9 mouse cellular contexts compared by ENCODE assay signal in the genomic region with DNA sequence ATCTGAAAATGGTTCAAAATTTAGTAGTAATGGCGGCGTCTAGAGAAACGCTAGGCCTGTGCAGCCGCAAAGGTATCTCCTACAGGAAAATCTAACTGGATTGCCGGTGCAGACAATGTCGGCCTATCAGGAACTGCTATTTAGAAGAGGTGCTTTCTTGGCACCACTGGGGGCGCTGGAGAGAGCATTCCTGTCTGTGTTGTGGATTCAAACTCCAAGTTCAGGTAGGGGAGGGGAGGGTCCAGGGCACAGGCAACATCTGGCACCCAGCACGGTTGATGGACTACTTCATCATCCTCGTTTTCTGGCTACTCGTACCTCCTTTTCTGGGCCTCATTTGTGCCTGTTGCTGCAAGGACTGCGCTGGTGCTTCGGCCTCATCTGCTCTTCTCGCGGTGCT. TPM values are rescaled to one million over a fixed set of nuclear protein-coding genes. Genes with fewer than 3 reads are reported as not detected.
A peak's percentile ranks its signal among the peaks of the same experiment; 100 is the strongest.
DNase-seq lines count a peak whose midpoint lies in the region; ATAC-seq and TF ChIP-seq lines count a peak whose summit lies in the region.
"Had no signal": no experiment of that assay in that cellular context is flagged by ENCODE, and none has a peak within 500 bp of the region (broad histone marks: within the 10 kb centered on the region; RNA-seq: fewer than 3 reads in every experiment).

No protein-coding gene starts in this region.

- peak; percentile 47 for TF ChIP-seq CTCF in left cerebral cortex, adult 2 months (IDR thresholded peaks at IDR 0.05)
- peak; percentile 30; the same call in 1 of the 2 replicates for TF ChIP-seq CTCF in lung, embryonic 14.5 days (IDR thresholded peaks at IDR 0.05; ENCODE audit: low read depth)

- H3K36me3 ChIP-seq in lung, embryonic 14.5 days (ENCODE audit: insufficient read depth), result no peaks in the 10 kb centered on the region
- no peaks in the 10 kb centered on the region for H3K36me3 ChIP-seq in forebrain, embryonic 15.5 days

- ATAC-seq in lung, embryonic 14.5 days (ENCODE audit: insufficient read depth), result no peak
- ATAC-seq in forebrain, embryonic 15.5 days (replicated peaks), result no peak

- no peak overlapping the region for H3K27ac ChIP-seq in left cerebral cortex, adult 2 months
- no peak overlapping the region for H3K27ac ChIP-seq in lung, embryonic 14.5 days (ENCODE audit: low read depth)
- no peak overlapping the region for H3K27ac ChIP-seq in forebrain, embryonic 15.5 days (replicated peaks)

- no peaks in the 10 kb centered on the region for H3K27me3 ChIP-seq in lung, embryonic 14.5 days (ENCODE audit: insufficient read depth, low read length)
- H3K27me3 ChIP-seq in forebrain, embryonic 15.5 days, result no peaks in the 10 kb centered on the region

- no peaks in the 10 kb centered on the region for H3K4me1 ChIP-seq in lung, embryonic 14.5 days (ENCODE audit: insufficient read depth)
- no peaks in the 10 kb centered on the region for H3K4me1 ChIP-seq in forebrain, embryonic 15.5 days

- H3K9me3 ChIP-seq in lung, embryonic 14.5 days (ENCODE audit: low read depth, low read length), result no peaks in the 10 kb centered on the region
- no peaks in the 10 kb centered on the region for H3K9me3 ChIP-seq in forebrain, embryonic 15.5 days

- peak; percentile 54 for DNase-seq in adrenal gland, postnatal 14 days
- DNase-seq in adrenal gland, adult (ENCODE audit: inconsistent age in 2 of 2, low spot score in 1 of 2), result no peak
- DNase-seq in left cerebral cortex, adult 2 months (ENCODE audit: extremely low spot score in 1 of 2, low spot score in 2 of 2), result no peak
- no peak for DNase-seq in left cerebral cortex, adult 9 months (ENCODE audit: low spot score in 2 of 2)
- DNase-seq in c-Kit-positive CD71-positive TER-119-positive erythroid progenitor cells, embryonic 14.5 days (ENCODE audit: low spot score), result peak; percentile 18
- DNase-seq in lung, embryonic 14.5 days, result peak; percentile 14
- no peak for DNase-seq in layer of hippocampus, postnatal 36 days

- H3K4me3 ChIP-seq in left cerebral cortex, adult 2 months, result no peak overlapping the region
- no peak overlapping the region for H3K4me3 ChIP-seq in lung, embryonic 14.5 days (ENCODE audit: low read depth, low read length)
- H3K4me3 ChIP-seq in forebrain, embryonic 15.5 days, result no peak overlapping the region
- H3K4me3 ChIP-seq: myocyte had no signal

- H3K9ac ChIP-seq in lung, embryonic 14.5 days, result no peak overlapping the region
- no peak overlapping the region for H3K9ac ChIP-seq in forebrain, embryonic 15.5 days (replicated peaks)

- intact Hi-C loops in left cerebral cortex, adult 2 months (cut with DNase I), result no loop called here

- no peak overlapping the region for H3K4me2 ChIP-seq in lung, embryonic 14.5 days
- no peak overlapping the region for H3K4me2 ChIP-seq in forebrain, embryonic 15.5 days (replicated peaks)

- 82% methylated on average over 14 of the region's 14 CpGs for WGBS in lung, embryonic 14.5 days
- WGBS in forebrain, embryonic 15.5 days, result 89% methylated on average over 14 of the region's 14 CpGs

RNA-seq across cellular contexts. Expression of a gene that starts 44.1 kb away (rescaled TPM):
- total RNA-seq in adrenal gland, postnatal 14 days (2021), result 65.3 and 76.6 TPM in 2 replicates
- total RNA-seq in left cerebral cortex, adult 2 months (2021), result 10 to 100 TPM in 1 of 2 experiments, 1 to 10 TPM in 1; 9.0 to 11.6 TPM
- 84.9 and 87.7 TPM in 2 replicates for polyA plus RNA-seq in lung, embryonic 14.5 days (2014; fragmentation: Nextera tagmentation; extraction: Ambion mirVana)
- polyA plus RNA-seq in forebrain, embryonic 15.5 days (2015; fragmentation: Nextera tagmentation; extraction: Ambion mirVana), result 11.3 and 13.1 TPM in 2 replicates
- 10 to 100 TPM; 15.6 to 18.8 TPM for total RNA-seq in layer of hippocampus, postnatal 36 days (2021)

RNA-seq across cellular contexts. Expression of a gene that starts 55.5 kb away (rescaled TPM):
- total RNA-seq in adrenal gland, postnatal 14 days (2021), result 33.1 and 34.4 TPM in 2 replicates
- 10 to 100 TPM; 59.5 to 66.3 TPM for total RNA-seq in left cerebral cortex, adult 2 months (2021)
- polyA plus RNA-seq in lung, embryonic 14.5 days (2014; fragmentation: Nextera tagmentation; extraction: Ambion mirVana), result 20.9 and 21.9 TPM in 2 replicates
- 25.7 and 26.4 TPM in 2 replicates for polyA plus RNA-seq in forebrain, embryonic 15.5 days (2015; fragmentation: Nextera tagmentation; extraction: Ambion mirVana)
- total RNA-seq in layer of hippocampus, postnatal 36 days (2021), result 10 to 100 TPM; 65.2 to 70.5 TPM

Comparison
In these comparisons a context has a peak if more than half of its experiments do, and no peak if none do; other contexts are left out.
1. DNase-seq: peak in adrenal gland, postnatal 14 days (single experiment), c-Kit-positive CD71-positive TER-119-positive erythroid progenitor cells, embryonic 14.5 days (single experiment) and lung, embryonic 14.5 days (single experiment); none in adrenal gland, adult (0 of 2), left cerebral cortex, adult 2 months (0 of 2), left cerebral cortex, adult 9 months (0 of 2) and layer of hippocampus, postnatal 36 days (0 of 2).